Mouse (Mus musculus) hindbrain, postnatal 0 days (tissue): ENCODE results near the gene F2r. TPM values are rescaled to one million over a fixed set of nuclear protein-coding genes. Genes with fewer than 3 reads are reported as not detected.

Experiments
- ATAC-seq: fragments of 200-750 bp; cut with Nextera tagmentation; 2 replicates; pipeline ENCODE4 v1.8.0; 2017; ENCODE audit warnings: mild to moderate bottlenecking, moderate TSS enrichment, moderate library complexity
- DNase-seq: peaks from one replicate; pipeline ENCODE4 v3.0.0-alpha.2; 2015; ENCODE audit warnings: low spot score
- H3K27ac ChIP-seq: fragments of 300-500 bp; sonication (generic); 2 replicates; pipeline ENCODE4 v1.5.1; 2014; ENCODE audit warnings: mild to moderate bottlenecking
- H3K27me3 ChIP-seq: fragments of 300-500 bp; sonication (generic); 2 replicates; pipeline ENCODE4 v1.6.1; 2014; ENCODE audit warnings: low read length, mixed read lengths; ENCODE audit not compliant: insufficient read depth
- H3K36me3 ChIP-seq: fragments of 300-500 bp; sonication (generic); 2 replicates; pipeline ENCODE4 v1.6.1; 2014; ENCODE audit warnings: low read length, mixed read lengths; ENCODE audit not compliant: insufficient read depth
- H3K4me1 ChIP-seq: fragments of 300-500 bp; sonication (generic); 2 replicates; pipeline ENCODE4 v1.6.1; 2014; ENCODE audit warnings: antibody characterized with exemption, low read length, mixed read lengths; ENCODE audit not compliant: insufficient read depth
- H3K4me2 ChIP-seq: fragments of 300-500 bp; sonication (generic); 2 replicates; pipeline ENCODE4 v1.6.1; 2014; ENCODE audit warnings: low read depth, mild to moderate bottlenecking, low read length, moderate library complexity, mixed read lengths
- H3K4me3 ChIP-seq: fragments of 300-500 bp; sonication (generic); 2 replicates; pipeline ENCODE4 v1.5.1; 2014; ENCODE audit warnings: low read length
- H3K9ac ChIP-seq: fragments of 300-500 bp; sonication (generic); replicated peaks from 2 replicates; pipeline ENCODE4 v1.6.1; 2014; ENCODE audit warnings: mild to moderate bottlenecking, low read length, moderate library complexity, mixed read lengths
- H3K9me3 ChIP-seq: fragments of 300-500 bp; sonication (generic); 2 replicates; pipeline ENCODE4 v1.6.1; 2016; ENCODE audit warnings: low read length, mixed read lengths
- CTCF ChIP-seq: IDR thresholded peaks from 2 replicates; pipeline ENCODE4 v1.5.1; 2016; ENCODE audit warnings: antibody characterized with exemption, control low read depth, low read depth
- WGBS: fragments of 180-500 bp; shearing (Covaris S2); extraction: QIAGEN DNeasy Blood & Tissue Kit; methylation state at CpG from one replicate; pipeline ENCODE4 v1.1.7; 2014; 5-methylcytosine and 5-hydroxymethylcytosine counted together
- polyA plus RNA-seq: library from polyadenylated mRNA; unstranded; fragments of >200 nt; fragmentation: Nextera tagmentation; extraction: Ambion mirVana; gene quantifications from 2 replicates; pipeline ENCODE4 v1.2.1, GENCODE M21; 2015
- total RNA-seq: library from RNA; depleted of rRNA; stranded (reverse); fragments of >200 nt; gene quantifications from 2 replicates; pipeline ENCODE4 v1.2.3, GENCODE M21; 2014

F2r gene
- total and polyA plus RNA-seq, 2 experiments from 2014 or later = 34.6 to 53.0 TPM

DNA sequence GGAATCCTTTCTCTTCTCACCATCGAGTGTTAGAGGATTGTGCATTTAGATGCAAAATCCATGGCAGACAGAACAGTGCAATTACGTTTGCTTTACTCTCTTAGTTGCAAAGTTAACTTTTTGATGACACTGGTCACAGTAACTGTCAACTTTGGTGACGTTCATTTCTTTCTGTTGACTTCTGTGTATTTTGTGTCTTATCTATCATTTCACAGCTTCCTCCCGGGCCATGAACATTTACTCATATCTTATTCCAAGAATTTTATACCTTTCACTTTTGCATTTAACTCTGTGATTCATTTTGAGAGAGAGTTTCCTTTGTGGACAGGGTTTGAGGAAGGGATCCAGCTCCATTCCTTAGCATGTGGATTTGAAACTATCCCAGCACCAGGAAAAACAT lies 35.4 kb upstream of the F2r start:
- no peak overlapping the region for H3K9ac ChIP-seq
- no peak overlapping the region for H3K4me3 ChIP-seq
- TF ChIP-seq CTCF = no peak
- ATAC-seq (no peak), DNase-seq (no peak)
- H3K9me3 ChIP-seq = no peaks in the 10 kb centered on the region
- no peaks in the 10 kb centered on the region for H3K36me3 ChIP-seq
- no peaks in the 10 kb centered on the region for H3K4me1 ChIP-seq
- WGBS = 88% methylated on average over 4 of the region's 4 CpGs
- H3K27me3 ChIP-seq = no peaks in the 10 kb centered on the region
- H3K27ac ChIP-seq = no peak overlapping the region
- H3K4me2 ChIP-seq = no peak overlapping the region

DNA sequence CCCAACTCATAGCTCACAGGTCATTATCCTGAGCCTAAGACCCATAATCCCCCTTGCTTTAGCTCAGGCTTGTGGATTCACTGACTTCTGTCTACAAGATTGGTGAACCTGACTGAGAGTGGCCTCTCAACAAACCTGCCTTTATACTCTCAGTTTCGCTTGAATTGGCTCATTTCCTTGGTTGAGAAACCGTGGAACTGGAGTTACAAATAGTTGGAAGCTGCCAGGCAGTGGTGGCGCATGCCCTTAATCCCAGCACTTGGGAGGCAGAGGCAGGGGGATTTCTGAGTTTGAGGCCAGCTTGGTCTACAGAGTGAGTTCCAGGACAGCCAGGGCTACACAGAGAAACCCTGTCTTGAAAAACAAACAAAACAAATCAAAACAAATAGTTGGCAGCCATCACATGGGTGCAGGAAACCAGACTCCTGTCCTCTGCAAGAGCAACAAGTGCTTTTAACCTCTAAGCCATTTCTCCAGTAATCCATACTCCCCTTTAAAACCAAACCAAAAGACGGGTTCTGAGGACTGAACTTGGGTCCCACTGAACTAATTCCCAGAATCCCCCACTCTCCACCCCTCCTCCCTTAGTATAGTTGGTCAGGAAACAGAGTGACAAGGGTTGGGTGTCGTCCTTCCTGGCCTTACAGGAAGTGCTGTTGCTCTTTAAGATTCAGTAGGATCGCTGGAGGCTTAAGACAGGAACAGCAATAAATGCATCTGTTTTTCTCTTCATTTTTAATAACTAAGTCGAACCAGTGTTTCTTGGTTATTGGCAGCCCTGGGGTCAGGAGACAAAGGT lies 33.8 kb upstream of the F2r start:
- Histone ChIP-seq H3K4me2 (no peak overlapping the region), H3K27ac (no peak overlapping the region), H3K27me3 (no peaks in the 10 kb centered on the region), H3K9ac (no peak overlapping the region), H3K4me1 (no peaks in the 10 kb centered on the region), H3K36me3 (no peaks in the 10 kb centered on the region), H3K9me3 (no peaks in the 10 kb centered on the region), H3K4me3 (no peak overlapping the region)
- ATAC-seq (no peak), DNase-seq (no peak)
- WGBS = 89% methylated on average over 7 of the region's 7 CpGs
- no peak for TF ChIP-seq CTCF

DNA sequence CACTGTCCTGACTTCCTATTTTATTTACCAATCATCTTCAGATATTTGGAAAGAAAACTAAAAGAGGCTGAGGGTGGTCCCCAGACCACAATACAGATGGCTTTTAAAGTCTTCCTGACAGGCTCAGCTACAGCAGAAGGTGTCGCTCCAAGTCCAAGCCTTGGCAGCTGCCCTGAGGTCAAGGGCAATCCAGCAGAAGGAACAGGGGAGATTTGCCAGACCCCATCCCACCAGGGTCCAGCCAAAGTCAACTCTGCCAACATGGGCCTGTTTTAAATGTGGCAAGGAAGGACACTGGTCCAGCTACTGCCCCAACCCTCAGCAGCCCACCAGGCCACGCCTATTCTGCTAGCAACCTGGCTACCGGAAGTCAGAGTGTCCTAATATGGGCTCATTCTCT lies 31.7 kb upstream of the F2r start:
- Histone ChIP-seq H3K4me1 (no peaks in the 10 kb centered on the region), H3K9ac (no peak overlapping the region), H3K9me3 (no peaks in the 10 kb centered on the region), H3K27ac (no peak overlapping the region), H3K4me2 (no peak overlapping the region), H3K36me3 (no peaks in the 10 kb centered on the region), H3K4me3 (no peak overlapping the region), H3K27me3 (no peaks in the 10 kb centered on the region)
- WGBS = 87% methylated on average over 3 of the region's 3 CpGs
- no peak for TF ChIP-seq CTCF
- DNase-seq (no peak), ATAC-seq (no peak; the same call in 1 of the 2 replicates)

DNA sequence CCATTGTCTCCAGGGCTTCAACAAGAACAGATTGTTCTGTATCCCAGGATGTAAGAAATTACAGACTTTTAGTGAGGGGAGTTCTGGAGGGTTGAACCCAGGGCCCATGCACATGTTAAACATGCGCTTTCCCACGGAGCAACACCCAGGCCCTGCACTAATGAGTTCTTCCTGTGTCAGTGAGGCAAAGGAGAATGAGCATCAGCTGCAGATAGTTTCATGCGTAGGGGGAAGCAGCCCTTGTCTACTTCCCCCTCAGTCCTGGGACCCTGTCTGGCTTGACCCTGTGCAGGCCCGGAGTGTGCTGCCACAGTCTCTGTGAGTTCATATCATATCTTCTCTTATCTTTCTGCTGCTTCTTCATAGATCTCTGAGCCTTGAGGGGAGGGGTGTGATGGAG lies 29.0 kb upstream of the F2r start:
- no peaks in the 10 kb centered on the region for H3K4me1 ChIP-seq
- 84% methylated on average over 4 of the region's 4 CpGs for WGBS
- DNase-seq (no peak), ATAC-seq (no peak)
- no peaks in the 10 kb centered on the region for H3K27me3 ChIP-seq
- H3K4me2 ChIP-seq = no peak overlapping the region
- TF ChIP-seq CTCF = no peak
- H3K9me3 ChIP-seq = no peaks in the 10 kb centered on the region
- no peak overlapping the region for H3K4me3 ChIP-seq
- H3K36me3 ChIP-seq = no peaks in the 10 kb centered on the region
- H3K9ac ChIP-seq = no peak overlapping the region
- H3K27ac ChIP-seq = no peak overlapping the region

DNA sequence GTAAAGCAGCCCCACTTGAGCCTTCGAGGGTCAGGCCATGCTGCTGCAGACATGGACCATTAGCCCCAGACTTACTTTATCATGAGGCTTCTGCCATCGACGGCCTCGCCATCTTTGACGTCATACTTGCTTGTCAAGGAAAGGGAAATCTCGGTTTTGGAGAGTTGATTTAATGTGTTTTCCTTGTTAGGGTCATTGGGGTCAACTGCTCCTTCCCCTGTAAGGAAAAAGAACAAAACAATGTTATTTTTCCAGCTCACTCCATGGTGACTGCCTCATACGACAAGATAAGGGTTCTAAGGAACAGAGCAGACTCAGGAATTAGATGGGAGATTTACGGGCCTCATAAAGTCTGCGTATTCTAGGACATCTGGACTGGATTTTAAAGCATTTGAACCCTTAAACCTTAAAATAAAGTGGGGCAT lies 28.4 kb upstream of the F2r start:
- no peak for TF ChIP-seq CTCF
- ATAC-seq = no peak
- WGBS = 76% methylated on average over 9 of the region's 9 CpGs

DNA sequence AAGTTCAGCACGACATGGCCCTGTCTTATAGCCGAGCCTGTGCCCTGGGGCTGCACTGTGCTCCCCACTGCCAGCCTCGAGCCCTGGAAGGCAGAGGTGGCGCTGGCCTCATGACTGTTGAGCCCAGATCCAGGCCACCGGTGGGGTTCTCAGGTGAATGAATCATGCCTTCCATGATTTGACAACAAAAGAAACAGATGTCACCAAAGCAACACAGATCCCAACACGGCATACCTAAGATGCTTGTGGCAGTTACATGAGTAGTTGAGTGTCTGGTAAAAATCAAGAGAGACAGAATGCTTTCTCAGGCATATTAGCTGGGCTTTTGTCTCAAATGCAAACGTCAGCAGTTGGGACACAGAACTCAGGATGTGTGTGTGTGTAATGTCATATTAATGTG lies 25.5 kb upstream of the F2r start:
- Histone ChIP-seq H3K4me1 (0 out of 2 replicates have a peak, but pooled peaks cover 9% of the 10 kb centered on the region), H3K27ac (no peak overlapping the region), H3K4me3 (no peak overlapping the region), H3K36me3 (no peaks in the 10 kb centered on the region), H3K9me3 (no peaks in the 10 kb centered on the region), H3K9ac (no peak overlapping the region), H3K4me2 (no peak overlapping the region), H3K27me3 (no peaks in the 10 kb centered on the region)
- 66% methylated on average over 7 of the region's 7 CpGs for WGBS
- TF ChIP-seq CTCF = no peak
- no peak for DNase-seq
- ATAC-seq = no peak

More for the DNA sequence above, 28.4 kb upstream of the F2r start:
- Histone ChIP-seq H3K4me2 (no peak overlapping the region), H3K27ac (no peak overlapping the region), H3K27me3 (no peaks in the 10 kb centered on the region), H3K36me3 (no peaks in the 10 kb centered on the region), H3K4me3 (no peak overlapping the region), H3K9me3 (no peaks in the 10 kb centered on the region), H3K9ac (no peak overlapping the region), H3K4me1 (no peaks in the 10 kb centered on the region)
- DNase-seq = no peak
